Mouse (Mus musculus): ENCODE results near the gene Ccdc117. TPM values are rescaled to one million over a fixed set of nuclear protein-coding genes. Genes with fewer than 3 reads are reported as not detected.
"Not testable (repeated sequence)": the region's sequence is repeated elsewhere in the genome, so short reads cannot be mapped to it uniquely, and the experiment has no call there.

Gene Ccdc117
- 10 to 100 TPM; 18.0 to 18.7 TPM for total RNA-seq (2021)
- long read RNA-seq, experiment 1, transcript Ccdc117-201 (5 exons, 3,372 nt) = major isoform, 48 of 53 reads
- long read RNA-seq, experiment 1, partial matches to known transcripts = 1 of 53 reads
- long read RNA-seq, experiment 1, other reads (novel, unspliced or antisense) = 4 of 53 reads
- long read RNA-seq, experiment 2, transcript Ccdc117-201 (5 exons, 3,372 nt) = major isoform, 30 of 31 reads
- long read RNA-seq, experiment 2, partial matches to known transcripts = 1 of 31 reads
- long read RNA-seq, experiment 2, other reads (novel, unspliced or antisense) = 0 of 31 reads

- peak; percentile 87 to 91 for DNase-seq (ENCODE audit: low spot score in 2 of 2)
These were observed at the start of gene Ccdc117 for GRCm38 (mm10) chr11:5541799-5542481. TSS of gene Ccdc117 (minus strand) at chr11:5542187.

GRCm38 (mm10) chr11:5575046-5575445, 33.1 kb upstream of the Ccdc117 start:
- DNase-seq (ENCODE audit: low spot score in 2 of 2) = no peak

- no peak for DNase-seq (ENCODE audit: low spot score in 2 of 2)
These were observed 31.8 kb upstream of the Ccdc117 start for GRCm38 (mm10) chr11:5573821-5574220.

GRCm38 (mm10) chr11:5571856-5572255, 29.9 kb upstream of the Ccdc117 start:
- no peak for DNase-seq (ENCODE audit: low spot score in 2 of 2)

GRCm38 (mm10) chr11:5569474-5569873, 27.5 kb upstream of the Ccdc117 start, which contains the start of gene Ankrd36:
TSS of gene Ankrd36 (plus strand) at chr11:5569684.
- DNase-seq (ENCODE audit: low spot score in 2 of 2) = no peak

- no peak for DNase-seq (ENCODE audit: low spot score in 2 of 2)
These were observed 26.1 kb upstream of the Ccdc117 start for GRCm38 (mm10) chr11:5568082-5568481.

GRCm38 (mm10) chr11:5567654-5568053, 25.7 kb upstream of the Ccdc117 start:
- DNase-seq (ENCODE audit: low spot score in 2 of 2) = no peak

- no peak for DNase-seq (ENCODE audit: low spot score in 2 of 2)
These were observed 24.5 kb upstream of the Ccdc117 start for GRCm38 (mm10) chr11:5566506-5566905.

- no peak for DNase-seq (ENCODE audit: low spot score in 2 of 2)
These were observed 23.6 kb upstream of the Ccdc117 start for GRCm38 (mm10) chr11:5565596-5565995.

GRCm38 (mm10) chr11:5563898-5564297, 21.9 kb upstream of the Ccdc117 start:
- no peak for DNase-seq (ENCODE audit: low spot score in 2 of 2)

GRCm38 (mm10) chr11:5562625-5563268, 20.8 kb upstream of the Ccdc117 start:
- no peak for DNase-seq (ENCODE audit: low spot score in 2 of 2)

- DNase-seq (ENCODE audit: low spot score in 2 of 2) = no peak
These were observed 18.3 kb upstream of the Ccdc117 start for GRCm38 (mm10) chr11:5560273-5560672.

- DNase-seq (ENCODE audit: low spot score in 2 of 2) = no peak
These were observed 9.9 kb upstream of the Ccdc117 start for GRCm38 (mm10) chr11:5551931-5552330.

- no peak for DNase-seq (ENCODE audit: low spot score in 2 of 2)
These were observed 9.4 kb upstream of the Ccdc117 start for GRCm38 (mm10) chr11:5551430-5551829.

GRCm38 (mm10) chr11:5546693-5547092, 4.7 kb upstream of the Ccdc117 start:
- no peak for DNase-seq (ENCODE audit: low spot score in 2 of 2)

- DNase-seq (ENCODE audit: low spot score in 2 of 2) = no peak
These were observed 3.5 kb upstream of the Ccdc117 start for GRCm38 (mm10) chr11:5545457-5545856.

GRCm38 (mm10) chr11:5544709-5545108, 2.7 kb upstream of the Ccdc117 start:
- DNase-seq (ENCODE audit: low spot score in 2 of 2) = not testable (repeated sequence)

GRCm38 (mm10) chr11:5543281-5543680, 1.3 kb upstream of the Ccdc117 start:
- DNase-seq (ENCODE audit: low spot score in 2 of 2) = no peak

GRCm38 (mm10) chr11:5542482-5543185, 647 bp upstream of the Ccdc117 start:
- DNase-seq (ENCODE audit: low spot score in 2 of 2) = no peak

- no peak for DNase-seq (ENCODE audit: low spot score in 2 of 2)
These were observed 673 bp downstream of the Ccdc117 start for GRCm38 (mm10) chr11:5541230-5541798.

- no peak for DNase-seq (ENCODE audit: low spot score in 2 of 2)
These were observed 1.7 kb downstream of the Ccdc117 start for GRCm38 (mm10) chr11:5540331-5540730.
